Mouse (Mus musculus) embryonic fibroblast, embryonic 13.5 days (primary cell): ENCODE results near the gene Tprkb.
A peak's percentile ranks its signal among the peaks of the same experiment; 100 is the strongest.
"Not testable (repeated sequence)": the region's sequence is repeated elsewhere in the genome, so short reads cannot be mapped to it uniquely, and the experiment has no call there.

Source experiments
- CTCF ChIP-seq: IDR thresholded peaks from 2 replicates; pipeline ENCODE4 v1.5.1; 2011; ENCODE audit warnings: mild to moderate bottlenecking, control low read depth, low read length, moderate library complexity, borderline replicate concordance; ENCODE audit not compliant: insufficient read depth
- POLR2A ChIP-seq: IDR thresholded peaks from 2 replicates; pipeline ENCODE4 v1.6.1; 2011; ENCODE audit warnings: low read depth, mild to moderate bottlenecking, control low read depth, low read length, moderate library complexity

DNA sequence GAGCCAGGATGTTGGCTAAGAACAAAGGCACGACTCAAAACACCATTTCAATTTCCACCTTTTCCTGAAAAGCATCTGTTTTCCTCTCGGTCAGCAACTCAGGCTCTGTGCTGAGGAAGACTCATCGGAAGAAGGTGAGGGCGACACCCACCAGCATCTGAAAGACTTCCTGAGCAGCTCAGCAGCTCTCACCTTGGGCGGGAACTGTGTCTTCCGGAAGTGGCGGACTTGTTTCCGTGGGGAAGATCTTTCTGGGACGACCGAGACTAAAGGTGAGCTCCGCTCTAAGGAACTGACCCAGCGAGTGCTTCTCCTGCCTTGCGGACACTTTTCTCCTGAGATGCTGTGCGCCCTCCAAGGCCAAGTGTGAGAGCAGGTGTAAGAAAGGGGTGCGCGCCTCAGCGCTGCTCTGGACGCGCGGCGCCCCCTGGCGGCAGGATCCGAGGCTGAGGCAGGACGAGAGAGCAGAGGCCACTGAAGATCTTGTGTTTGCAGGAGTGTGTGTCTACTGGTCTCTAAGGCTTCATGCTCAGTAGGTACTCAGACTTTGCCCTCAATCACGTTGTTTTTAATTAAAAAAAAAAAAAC is 16.5 kb upstream of the Tprkb start:
- TF ChIP-seq POLR2A, result not testable (repeated sequence)
- peak; percentile 33; the same call in 1 of the 2 replicates for TF ChIP-seq CTCF
